Mouse (Mus musculus) 3T3-L1 (cell line): ENCODE data around the gene Ppp1r14b.
A peak's percentile ranks its signal among the peaks of the same experiment; 100 is the strongest.
"Not testable (repeated sequence)": the region's sequence is repeated elsewhere in the genome, so short reads cannot be mapped to it uniquely, and the experiment has no call there.

Experiments
- DNase-seq: peaks from one replicate; pipeline ENCODE4 v3.0.0-alpha.2; 2015; ENCODE audit warnings: low read depth, low spot score

The Ppp1r14b gene

GRCm38 (mm10) chr19:6975537-6976521 lies 1.1 kb downstream of the Ppp1r14b start, which contains the start of gene Plcb3:
Plcb3 (minus strand) TSS chr19:6976470.
- DNase-seq, result peak; percentile 83

GRCm38 (mm10) chr19:6977759-6978638 lies 3.2 kb downstream of the Ppp1r14b start:
- DNase-seq, result peak; percentile 21

- no peak for DNase-seq
Measured at GRCm38 (mm10) chr19:6978639-6978974, 3.8 kb downstream of the Ppp1r14b start.

GRCm38 (mm10) chr19:6979001-6979479 lies 4.3 kb downstream of the Ppp1r14b start:
- DNase-seq, result peak; percentile 72

- DNase-seq, result peak; percentile 100
Measured at GRCm38 (mm10) chr19:6979486-6980380, 5.0 kb downstream of the Ppp1r14b start.

GRCm38 (mm10) chr19:6980381-6981093 lies 5.8 kb downstream of the Ppp1r14b start, which contains the start of gene Fkbp2:
Fkbp2 (minus strand) TSS chr19:6980501.
- peak; percentile 99 for DNase-seq

- DNase-seq, result no peak
Measured at GRCm38 (mm10) chr19:6981465-6981864, 6.7 kb downstream of the Ppp1r14b start.

GRCm38 (mm10) chr19:6983621-6984020 lies 8.9 kb downstream of the Ppp1r14b start:
- DNase-seq, result no peak

GRCm38 (mm10) chr19:6985300-6985699 lies 10.5 kb downstream of the Ppp1r14b start:
- DNase-seq, result no peak

- no peak for DNase-seq
Measured at GRCm38 (mm10) chr19:6985951-6986708, 11.4 kb downstream of the Ppp1r14b start.

- peak; percentile 49 for DNase-seq
Measured at GRCm38 (mm10) chr19:6987061-6987903, 12.5 kb downstream of the Ppp1r14b start, which contains the start of gene Vegfb. Vegfb (minus strand) TSS chr19:6987651.

- peak; percentile 56 for DNase-seq
Measured at GRCm38 (mm10) chr19:6987904-6988285, 13.1 kb downstream of the Ppp1r14b start.

GRCm38 (mm10) chr19:6989251-6989650 lies 14.5 kb downstream of the Ppp1r14b start:
- no peak for DNase-seq

GRCm38 (mm10) chr19:6990712-6991111 lies 15.9 kb downstream of the Ppp1r14b start:
- no peak for DNase-seq

- not testable (repeated sequence) for DNase-seq
Measured at GRCm38 (mm10) chr19:6991166-6991565, 16.4 kb downstream of the Ppp1r14b start.

GRCm38 (mm10) chr19:6992011-6992858 lies 17.5 kb downstream of the Ppp1r14b start, which contains the start of gene Dnajc4:
Dnajc4 (minus strand) TSS chr19:6992572.
- peak; percentile 99 for DNase-seq

GRCm38 (mm10) chr19:6993011-6993770 lies 18.4 kb downstream of the Ppp1r14b start:
- no peak for DNase-seq
